Mouse (Mus musculus) gastrocnemius, postnatal 14 days (tissue): ENCODE data around the gene Arhgap15. TPM values are rescaled to one million over a fixed set of nuclear protein-coding genes. Genes with fewer than 3 reads are reported as not detected.
"Not testable (repeated sequence)": the region's sequence is repeated elsewhere in the genome, so short reads cannot be mapped to it uniquely, and the experiment has no call there.

Experiments
- DNase-seq: peaks from one replicate; pipeline ENCODE4 v3.0.0; 2021; ENCODE audit warnings: mixed read lengths
- intact Hi-C: fragments of 180-260 bp; cut with DNase I; formaldehyde crosslinking; loops from one replicate; pipeline ENCODE4 v1.15.1; 2025; ENCODE audit warnings: low total_unique reads
- long read RNA-seq, 2 experiments: library from polyadenylated mRNA; stranded (forward); transcript quantifications; one replicate each; pipeline ENCODE4 v2.0.0; 2021
- total RNA-seq, 2 experiments: library from RNA; stranded (reverse); gene quantifications; 2 replicates each; pipeline ENCODE4 v1.2.3; 2021

Gene Arhgap15
- total RNA-seq: under 1 TPM; 0.53 to 0.66 TPM
- long read RNA-seq, experiment 1: 0 reads
- long read RNA-seq, experiment 2: 0 reads

DNA sequence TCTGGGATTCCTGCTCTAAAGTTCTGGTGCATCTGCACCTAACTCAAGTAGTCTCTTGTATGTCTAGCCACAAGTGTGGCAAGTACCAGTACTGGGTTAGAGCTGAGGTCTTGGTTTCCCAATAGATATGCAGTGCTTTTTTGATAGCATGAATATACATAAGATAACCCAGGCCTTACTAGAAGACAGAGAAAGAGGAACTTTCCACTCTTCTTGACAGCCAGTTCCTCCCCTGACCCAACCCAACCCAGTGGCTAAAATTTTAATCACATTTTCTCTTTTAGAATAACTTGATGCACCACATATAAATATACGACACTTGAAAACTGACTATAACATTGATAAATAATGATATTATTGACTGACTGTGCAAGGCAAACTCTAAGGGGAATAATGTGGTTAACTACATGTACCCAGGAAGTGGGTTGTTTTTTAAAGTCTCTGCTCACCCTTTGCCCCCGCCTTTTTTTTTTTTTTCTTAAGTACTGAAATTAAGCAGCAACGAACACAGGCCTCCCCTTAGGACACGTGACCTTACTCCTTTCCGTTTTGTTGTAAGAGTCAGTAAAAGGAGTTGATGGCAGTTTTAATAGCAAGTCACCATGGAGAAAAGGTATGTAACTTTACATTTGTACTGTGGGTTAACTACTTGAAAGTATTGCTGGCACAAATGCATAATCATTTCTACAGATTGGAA lies at the start of gene Arhgap15:
Arhgap15 (plus strand) TSS at position 538 of the 697 bp plus-strand sequence.
- intact Hi-C loops: no loop called here
- no peak for DNase-seq

DNA sequence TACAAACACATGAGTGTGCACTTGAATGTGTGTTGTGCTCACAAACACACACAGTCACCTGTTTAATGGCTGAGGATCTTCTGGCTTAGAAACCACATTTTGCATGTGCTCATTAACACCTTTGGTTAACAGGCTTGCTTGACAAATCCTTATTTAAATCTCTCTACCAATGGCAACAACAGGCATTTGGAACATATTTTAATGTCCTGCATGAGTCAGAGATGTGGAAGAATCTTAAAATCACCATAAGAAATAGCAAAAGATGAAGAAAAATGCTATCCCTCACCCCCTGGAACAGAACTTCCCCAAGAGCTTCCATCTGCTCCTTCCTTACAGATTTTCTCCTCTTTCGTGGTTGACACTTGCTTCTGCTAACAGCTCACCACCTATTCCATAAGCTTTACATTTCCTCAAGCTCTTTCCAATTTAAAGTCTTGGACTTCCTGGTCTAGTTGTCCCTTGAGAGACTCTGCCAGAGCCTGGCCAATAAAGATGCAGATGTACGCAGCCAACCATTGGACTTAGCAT lies 35.9 kb upstream of the Arhgap15 start:
- DNase-seq: no peak
- intact Hi-C loops: no loop called here

GRCm38 (mm10) chr2:43722446-43723103 lies 26.0 kb upstream of the Arhgap15 start:
- intact Hi-C loops: loop anchor here (2.0 to 5.0 kb wide), 2 partner anchors 128 to 180 kb away; no protein-coding TSS in a partner anchor

GRCm38 (mm10) chr2:43723104-43723541 lies 25.5 kb upstream of the Arhgap15 start:
- DNase-seq: no peak
- intact Hi-C loops: loop anchor here (2.0 to 5.0 kb wide), 2 partner anchors 128 to 179 kb away; no protein-coding TSS in a partner anchor

More at GRCm38 (mm10) chr2:43722446-43723103, 26.0 kb upstream of the Arhgap15 start:
- peak; percentile 29 for DNase-seq

DNA sequence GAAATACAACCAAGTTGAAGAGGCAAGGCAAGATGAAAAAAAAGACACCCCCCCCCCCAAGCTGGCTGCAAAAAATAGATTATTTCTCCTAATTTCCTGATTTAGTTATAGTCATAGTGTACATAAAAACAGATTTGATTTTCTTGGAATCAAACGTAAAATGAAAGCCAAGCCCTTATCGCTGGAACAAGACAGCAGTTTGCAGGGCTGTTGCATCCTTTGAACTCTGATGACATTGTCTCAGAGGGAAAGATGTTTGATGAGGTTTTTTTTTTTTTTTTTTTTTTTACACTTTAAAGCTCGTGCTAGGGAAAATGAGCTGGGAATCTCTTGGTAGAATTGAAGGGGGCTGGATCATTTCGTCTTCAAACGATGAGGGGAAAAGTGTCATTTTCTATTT lies 21.4 kb upstream of the Arhgap15 start:
- intact Hi-C loops: no loop called here
- no peak for DNase-seq

DNA sequence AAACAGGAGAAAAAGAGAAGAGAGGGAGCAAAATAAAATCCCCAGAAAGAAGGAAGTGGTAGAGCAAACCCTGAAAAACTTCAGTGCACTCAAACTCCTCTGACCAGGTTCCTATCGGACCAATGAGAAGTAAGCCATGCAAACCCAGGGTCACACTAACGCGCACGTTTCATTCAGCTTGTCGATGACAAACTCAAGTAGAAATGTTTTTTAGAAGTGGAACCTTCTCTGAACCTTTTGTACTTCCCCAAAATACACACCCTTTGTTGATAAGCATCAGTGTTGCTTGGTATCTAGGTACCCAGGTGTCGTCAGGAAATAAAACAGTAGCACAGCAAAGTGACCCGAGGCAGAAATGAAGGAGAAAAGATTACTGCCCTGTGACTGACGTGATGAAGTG lies 20.9 kb upstream of the Arhgap15 start:
- DNase-seq: no peak
- intact Hi-C loops: no loop called here

DNA sequence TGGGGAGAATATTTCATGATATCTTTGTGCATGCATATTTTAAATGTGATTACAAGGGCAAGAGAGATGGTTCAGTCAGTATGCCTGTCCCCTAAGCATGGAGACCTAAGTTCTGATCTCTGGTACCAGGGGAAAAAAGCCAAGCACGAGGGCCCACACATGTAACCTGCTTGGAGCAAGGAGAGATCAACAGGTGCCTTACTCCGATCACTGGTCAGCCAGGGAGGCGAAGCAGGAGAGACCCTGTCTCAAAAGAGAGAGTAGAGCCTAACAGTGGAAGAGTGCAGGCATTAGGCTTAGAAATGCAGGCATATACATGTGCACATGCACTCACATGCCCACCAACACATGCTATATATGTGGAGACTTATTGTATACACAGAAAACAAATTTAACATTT lies 19.8 kb upstream of the Arhgap15 start:
- intact Hi-C loops: no loop called here
- DNase-seq: no peak

DNA sequence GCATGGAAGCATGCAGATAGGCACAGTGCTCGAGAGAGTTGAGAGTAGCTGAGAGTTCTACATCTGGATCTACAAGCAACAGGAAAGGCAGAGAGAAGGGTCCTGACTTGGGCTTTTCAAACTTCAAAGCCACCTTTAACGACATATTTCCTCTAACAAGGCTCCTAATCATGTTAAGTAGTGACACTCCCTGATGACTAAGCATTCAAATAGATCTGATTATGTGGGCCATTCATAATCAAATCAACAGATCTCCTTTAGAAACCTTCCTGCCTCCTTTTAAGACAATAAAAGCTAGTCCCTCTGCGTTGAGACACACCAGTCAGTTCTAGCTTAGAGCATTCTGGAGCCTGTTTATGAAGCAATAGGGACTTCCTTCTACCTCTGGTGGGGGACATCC lies 16.2 kb upstream of the Arhgap15 start:
- no peak for DNase-seq
- intact Hi-C loops: no loop called here

DNA sequence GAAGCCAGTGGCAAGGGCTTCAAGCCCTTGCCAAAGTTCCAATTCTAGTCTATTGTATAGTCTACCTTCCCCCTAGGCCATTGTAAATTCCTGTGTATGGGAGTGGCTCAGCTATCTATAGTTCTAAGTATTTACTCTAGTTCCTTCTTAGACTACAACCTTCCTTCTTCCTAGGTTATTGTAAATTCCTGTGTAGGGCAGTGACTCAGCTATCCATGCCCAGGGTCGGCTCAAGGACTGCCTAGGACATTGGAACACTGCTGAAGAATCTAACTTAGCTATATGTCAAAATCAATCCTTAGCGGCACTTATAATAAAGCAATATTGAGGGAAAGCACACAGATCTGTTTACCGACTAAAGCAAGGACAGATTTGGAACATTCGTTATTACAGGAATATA lies 13.6 kb upstream of the Arhgap15 start:
- intact Hi-C loops, DNase-seq: not testable (repeated sequence)

- no peak for DNase-seq
- intact Hi-C loops: no loop called here
Observed at GRCm38 (mm10) chr2:43737546-43737945, 11.1 kb upstream of the Arhgap15 start.

GRCm38 (mm10) chr2:43738562-43739112 lies 10.0 kb upstream of the Arhgap15 start:
- intact Hi-C loops: no loop called here

GRCm38 (mm10) chr2:43739190-43739818 lies 9.3 kb upstream of the Arhgap15 start:
- no peak for DNase-seq
- intact Hi-C loops: no loop called here

More at GRCm38 (mm10) chr2:43738562-43739112, 10.0 kb upstream of the Arhgap15 start:
- no peak for DNase-seq

DNA sequence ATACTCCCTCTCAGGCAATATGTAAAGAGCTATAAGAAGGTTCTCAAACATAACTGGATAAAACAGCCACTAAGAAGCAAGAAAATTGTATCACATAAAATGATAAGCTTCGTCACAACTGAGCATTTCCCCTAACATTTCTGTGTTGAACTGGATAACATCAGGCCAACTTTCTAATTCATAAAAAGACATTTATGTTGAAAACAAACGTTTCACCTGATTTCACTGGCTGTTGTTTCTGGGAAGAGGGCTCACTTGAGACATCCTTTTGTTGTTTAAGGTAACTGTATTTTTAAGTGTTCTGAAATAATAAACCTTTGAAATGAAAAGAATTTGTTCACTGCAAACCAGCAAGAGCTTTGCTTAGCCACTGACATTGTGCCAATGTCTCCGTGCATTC lies 697 bp downstream of the Arhgap15 start:
- DNase-seq: no peak
- intact Hi-C loops: no loop called here

GRCm38 (mm10) chr2:43755899-43756298 lies 7.3 kb downstream of the Arhgap15 start:
- intact Hi-C loops: no loop called here

GRCm38 (mm10) chr2:43756626-43757025 lies 8.0 kb downstream of the Arhgap15 start:
- DNase-seq: no peak

More at GRCm38 (mm10) chr2:43755899-43756298, 7.3 kb downstream of the Arhgap15 start:
- no peak for DNase-seq

DNA sequence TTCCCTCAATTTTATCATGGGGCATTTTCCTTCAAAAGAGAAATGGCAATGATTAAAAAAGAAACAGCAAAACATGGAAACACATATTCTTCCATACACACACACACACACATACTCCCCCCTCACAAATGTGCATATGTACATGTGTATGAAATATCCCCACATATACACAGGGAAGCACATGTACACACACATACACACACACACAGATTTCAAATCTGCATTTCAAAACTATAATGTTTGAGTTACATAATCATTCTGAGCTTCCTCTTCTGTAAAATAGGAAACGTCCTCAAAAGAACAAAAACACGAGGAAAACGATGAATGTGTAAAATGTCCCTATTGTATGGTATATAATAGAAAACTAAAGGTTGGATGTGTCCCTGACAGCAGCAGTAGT lies 13.1 kb downstream of the Arhgap15 start:
- DNase-seq: no peak
- intact Hi-C loops: no loop called here

More at GRCm38 (mm10) chr2:43756626-43757025, 8.0 kb downstream of the Arhgap15 start:
- intact Hi-C loops: no loop called here

DNA sequence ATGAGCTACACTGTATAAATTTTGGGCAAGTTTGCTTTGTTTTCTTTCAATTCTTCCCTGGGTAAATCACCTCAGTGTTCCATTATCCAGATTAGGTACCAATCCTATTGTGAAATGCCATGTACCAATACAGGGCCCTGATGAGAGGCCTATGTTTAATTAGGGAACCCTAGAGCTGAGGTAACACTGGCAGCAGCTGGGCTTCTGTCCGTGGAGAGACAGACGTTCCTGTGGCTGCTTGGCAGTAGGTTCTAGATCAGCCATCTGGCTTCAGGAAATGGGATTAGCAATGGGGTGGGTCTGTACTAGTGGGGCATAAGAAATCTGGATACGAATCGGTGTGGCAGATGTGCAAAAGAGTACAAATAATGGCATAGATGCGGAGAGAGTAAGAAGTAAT lies 14.7 kb downstream of the Arhgap15 start:
- intact Hi-C loops: no loop called here
- no peak for DNase-seq

DNA sequence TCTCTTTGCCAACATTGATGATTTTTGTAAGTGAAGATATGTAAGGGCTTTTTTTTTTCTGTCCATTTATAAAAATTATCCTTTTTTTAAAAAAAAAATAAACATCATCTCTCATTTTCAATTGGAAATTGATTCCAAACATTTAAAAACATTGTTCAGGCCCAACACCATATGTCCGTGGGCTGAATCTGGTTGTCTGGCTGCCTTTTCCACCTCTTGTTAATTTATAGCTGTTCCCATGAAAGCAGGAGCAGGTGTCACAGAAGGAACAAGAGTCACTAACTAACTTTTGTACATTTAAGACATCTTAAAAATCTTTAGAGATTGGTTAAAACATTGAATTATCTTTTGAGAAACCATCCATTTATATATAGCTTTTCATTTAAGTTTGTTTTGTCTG lies 15.8 kb downstream of the Arhgap15 start:
- DNase-seq: no peak
- intact Hi-C loops: no loop called here

- DNase-seq: no peak
- intact Hi-C loops: no loop called here
Observed at GRCm38 (mm10) chr2:43766200-43766599, 17.6 kb downstream of the Arhgap15 start.
